Mouse (Mus musculus): ENCODE measurements around the gene St8sia1. TPM values are rescaled to one million over a fixed set of nuclear protein-coding genes. Genes with fewer than 3 reads are reported as not detected.

Gene St8sia1
- total RNA-seq, 2 experiments from 2014 or later, result 29.8 to 30.8 TPM

DNA sequence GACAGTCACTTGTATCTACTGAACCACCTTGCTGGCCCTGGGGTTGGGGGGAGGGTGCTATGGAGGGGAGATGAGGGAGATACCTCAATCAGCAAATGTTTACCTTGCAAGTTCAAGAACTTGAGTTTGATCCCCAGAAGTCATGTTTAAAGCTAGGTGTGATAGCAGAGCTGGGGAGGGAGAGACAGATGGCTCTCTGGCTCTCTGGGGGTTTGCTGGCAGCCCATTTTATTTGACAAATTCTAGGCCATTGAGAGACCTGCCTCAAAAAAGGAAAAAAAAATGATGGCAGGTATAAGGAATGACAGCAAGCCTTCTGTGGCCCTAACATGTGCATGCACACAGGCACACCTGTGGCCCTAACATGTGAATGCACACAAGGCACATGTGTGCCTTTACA lies 26.2 kb downstream of the St8sia1 start:
- no peak for DNase-seq (ENCODE audit: extremely low spot score in 1 of 2, low spot score in 2 of 2)
- intact Hi-C loops (cut with DNase I), result no loop called here
- Histone ChIP-seq H3K4me3 (no peak overlapping the region), H3K27ac (no peak overlapping the region)
- TF ChIP-seq CTCF (IDR thresholded peaks at IDR 0.05), result no peak

GRCm38 (mm10) chr6:142932582-142932981 lies 31.7 kb downstream of the St8sia1 start:
- TF ChIP-seq CTCF (IDR thresholded peaks at IDR 0.05), result no peak
- no peak for DNase-seq (ENCODE audit: extremely low spot score in 1 of 2, low spot score in 2 of 2)
- Histone ChIP-seq H3K27ac (no peak overlapping the region), H3K4me3 (no peak overlapping the region)
- intact Hi-C loops (cut with DNase I), result no loop called here

DNA sequence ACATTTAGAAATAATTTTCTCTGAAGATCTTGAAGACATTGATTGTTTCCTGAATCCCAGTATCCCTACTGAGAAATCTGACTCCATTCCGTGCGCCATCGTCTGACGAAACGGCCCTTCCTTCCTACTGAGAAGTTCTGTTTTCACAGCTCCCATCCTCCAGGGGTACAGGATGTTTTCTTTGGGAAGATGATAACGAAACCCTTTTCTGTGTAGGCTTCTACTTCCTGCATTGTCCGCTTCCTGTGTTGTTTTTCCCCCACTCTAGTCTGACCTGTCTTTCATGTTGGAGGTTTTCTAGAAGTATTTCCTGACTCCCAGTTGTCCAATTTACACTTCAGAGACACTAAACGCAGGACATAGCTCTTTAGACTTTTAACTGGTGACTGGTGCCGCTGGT lies 32.1 kb downstream of the St8sia1 start:
- DNase-seq (ENCODE audit: extremely low spot score in 1 of 2, low spot score in 2 of 2), result no peak
- no peak overlapping the region for H3K27ac ChIP-seq
- intact Hi-C loops (cut with DNase I), result no loop called here
- no peak for TF ChIP-seq CTCF (IDR thresholded peaks at IDR 0.05)
- H3K4me3 ChIP-seq, result no peak overlapping the region

- TF ChIP-seq CTCF (IDR thresholded peaks at IDR 0.05), result no peak
- Histone ChIP-seq H3K27ac (peak overlapping the region; percentile 33; the same call in 1 of the 2 replicates), H3K4me3 (no peak overlapping the region)
- DNase-seq (ENCODE audit: extremely low spot score in 1 of 2, low spot score in 2 of 2), result peak in 1 of 2 experiments; percentile 25
- intact Hi-C loops (cut with DNase I), result loop anchor here (2.0 kb wide), 1 partner anchor 36 kb away; the partner anchor contains the start of gene St8sia1
Observed at GRCm38 (mm10) chr6:142928551-142929309, 35.5 kb downstream of the St8sia1 start.

GRCm38 (mm10) chr6:142926901-142927605 lies 37.2 kb downstream of the St8sia1 start:
- TF ChIP-seq CTCF (IDR thresholded peaks at IDR 0.05), result no peak
- Histone ChIP-seq H3K4me3 (no peak overlapping the region), H3K27ac (no peak overlapping the region)
- no peak for DNase-seq (ENCODE audit: extremely low spot score in 1 of 2, low spot score in 2 of 2)
- intact Hi-C loops (cut with DNase I), result no loop called here

DNA sequence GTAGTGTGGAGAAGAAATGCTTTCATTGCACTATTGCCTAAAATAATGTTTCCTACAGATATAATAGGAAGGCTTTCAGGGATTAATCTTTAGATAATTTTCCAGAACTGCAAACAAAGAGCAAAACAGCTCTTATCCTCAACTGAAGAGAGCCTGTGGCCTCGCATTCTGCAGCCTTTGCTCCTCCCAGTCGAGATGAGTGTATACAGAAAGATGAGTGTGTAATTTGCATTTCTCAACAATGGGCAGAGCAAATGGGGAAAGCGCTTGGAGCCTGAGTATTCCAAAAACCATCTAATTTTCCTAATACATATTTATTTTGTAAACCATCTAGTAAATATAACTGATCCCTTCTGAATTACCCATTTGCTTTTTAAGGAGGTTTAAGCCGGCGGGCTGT lies 38.3 kb downstream of the St8sia1 start:
- H3K27ac ChIP-seq, result no peak overlapping the region
- no peak for TF ChIP-seq CTCF (IDR thresholded peaks at IDR 0.05)
- no peak for DNase-seq (ENCODE audit: extremely low spot score in 1 of 2, low spot score in 2 of 2)
- intact Hi-C loops (cut with DNase I), result no loop called here
- no peak overlapping the region for H3K4me3 ChIP-seq

- DNase-seq (ENCODE audit: extremely low spot score in 1 of 2, low spot score in 2 of 2), result no peak
- Histone ChIP-seq H3K27ac (no peak overlapping the region), H3K4me3 (no peak overlapping the region)
- intact Hi-C loops (cut with DNase I), result no loop called here
- no peak for TF ChIP-seq CTCF (IDR thresholded peaks at IDR 0.05)
Observed at GRCm38 (mm10) chr6:142925374-142925773, 38.9 kb downstream of the St8sia1 start.

- no peak for TF ChIP-seq CTCF (IDR thresholded peaks at IDR 0.05)
- intact Hi-C loops (cut with DNase I), result no loop called here
- H3K4me3 ChIP-seq, result no peak overlapping the region
- no peak for DNase-seq (ENCODE audit: extremely low spot score in 1 of 2, low spot score in 2 of 2)
- H3K27ac ChIP-seq, result no peak overlapping the region
Observed at GRCm38 (mm10) chr6:142920901-142921300, 43.4 kb downstream of the St8sia1 start.

GRCm38 (mm10) chr6:142918691-142919090 lies 45.6 kb downstream of the St8sia1 start:
- Histone ChIP-seq H3K27ac (no peak overlapping the region), H3K4me3 (no peak overlapping the region)
- no peak for TF ChIP-seq CTCF (IDR thresholded peaks at IDR 0.05)
- no peak for DNase-seq (ENCODE audit: extremely low spot score in 1 of 2, low spot score in 2 of 2)
- intact Hi-C loops (cut with DNase I), result no loop called here

GRCm38 (mm10) chr6:142917471-142917901 lies 46.8 kb downstream of the St8sia1 start:
- no peak overlapping the region for H3K4me3 ChIP-seq
- intact Hi-C loops (cut with DNase I), result no loop called here
- DNase-seq (ENCODE audit: extremely low spot score in 1 of 2, low spot score in 2 of 2), result no peak
- no peak overlapping the region for H3K27ac ChIP-seq
- no peak for TF ChIP-seq CTCF (IDR thresholded peaks at IDR 0.05)

GRCm38 (mm10) chr6:142916271-142916941 lies 47.8 kb downstream of the St8sia1 start:
- no peak for TF ChIP-seq CTCF (IDR thresholded peaks at IDR 0.05)
- intact Hi-C loops (cut with DNase I), result no loop called here
- DNase-seq (ENCODE audit: extremely low spot score in 1 of 2, low spot score in 2 of 2), result no peak
- Histone ChIP-seq H3K4me3 (no peak overlapping the region), H3K27ac (no peak overlapping the region)

DNA sequence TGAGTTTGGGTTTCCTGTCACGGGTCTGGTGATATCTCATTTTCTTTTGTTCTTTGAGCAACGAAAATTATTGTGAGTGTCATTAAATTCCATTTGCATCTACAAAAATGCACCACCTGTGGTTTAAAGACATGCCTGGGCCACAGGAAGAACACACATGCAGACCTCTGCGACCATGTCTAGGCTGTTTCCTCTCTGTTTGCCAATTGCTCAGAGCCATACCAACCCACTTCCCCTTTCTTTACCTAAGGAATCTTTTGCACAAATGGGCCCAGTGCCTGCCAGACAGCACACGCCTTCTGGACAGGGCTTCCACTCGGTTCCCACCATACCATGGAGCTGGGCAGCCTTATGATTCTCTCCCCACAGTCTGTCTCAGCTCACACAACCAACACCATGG lies 48.8 kb downstream of the St8sia1 start:
- no peak overlapping the region for H3K4me3 ChIP-seq
- no peak for TF ChIP-seq CTCF (IDR thresholded peaks at IDR 0.05)
- no peak for DNase-seq (ENCODE audit: extremely low spot score in 1 of 2, low spot score in 2 of 2)
- intact Hi-C loops (cut with DNase I), result no loop called here
- no peak overlapping the region for H3K27ac ChIP-seq

Measured in left cerebral cortex, adult 2 months (tissue).